Mouse (Mus musculus): Measurements from ENCODE around the gene Cbx3.

The Cbx3 gene

GRCm38 (mm10) chr6:51529457-51529856 lies 59.3 kb downstream of the Cbx3 start:
- no peak for DNase-seq

Measured in right cerebral cortex, postnatal 4 days (tissue).